Mouse (Mus musculus): Measurements from ENCODE around the gene Ppil4. TPM values are rescaled to one million over a fixed set of nuclear protein-coding genes. Genes with fewer than 3 reads are reported as not detected.

Gene Ppil4
- polyA plus RNA-seq, 2 experiments: 21.3 to 34.7 TPM

DNA sequence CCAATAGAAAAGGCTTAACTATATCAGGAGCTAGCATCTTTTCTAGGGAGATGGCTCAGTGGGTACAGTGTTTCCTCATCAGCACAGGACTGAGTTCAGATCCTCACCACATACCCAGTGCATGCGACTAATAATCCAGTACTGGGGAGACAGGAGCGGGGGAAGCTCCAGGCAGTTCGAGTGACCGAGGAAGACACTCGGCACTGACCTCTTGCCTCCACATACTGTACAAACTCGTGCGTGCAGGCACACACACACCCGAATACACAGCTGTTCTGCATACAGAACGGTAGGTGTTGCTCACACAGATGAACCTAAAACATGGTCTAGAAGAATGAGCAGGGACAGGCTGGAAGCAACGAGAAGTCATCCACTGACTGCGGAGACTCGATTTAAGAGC, 29.3 kb downstream of the Ppil4 start:
- H3K9me3 ChIP-seq (ENCODE audit: control insufficient read depth, low read length): no peaks in the 10 kb centered on the region
- H3K4me2 ChIP-seq (replicated peaks; ENCODE audit: low read depth, low read length, severe bottlenecking): no peak overlapping the region
- 93% methylated on average over 12 of the region's 12 CpGs for WGBS
- H3K4me1 ChIP-seq (ENCODE audit: control insufficient read depth, insufficient read depth, low read length): no peaks in the 10 kb centered on the region
- ATAC-seq (ENCODE audit: low FRiP score, low read depth): no peak
- H3K27ac ChIP-seq (replicated peaks; ENCODE audit: low read depth, low read length): no peak overlapping the region
- no peak overlapping the region for H3K9ac ChIP-seq (ENCODE audit: low read depth, low read length, severe bottlenecking)
- no peak overlapping the region for H3K4me3 ChIP-seq (replicated peaks; ENCODE audit: low read length)
- DNase-seq (ENCODE audit: low spot score): no peak
- H3K36me3 ChIP-seq (ENCODE audit: control insufficient read depth, insufficient read depth, low read length): peaks cover 54% of the 10 kb centered on the region
- H3K27me3 ChIP-seq (ENCODE audit: control insufficient read depth, insufficient read depth, low read length): no peaks in the 10 kb centered on the region
- no peak for TF ChIP-seq POLR2A (IDR thresholded peaks at IDR 0.05; ENCODE audit: borderline replicate concordance, extremely low read depth, insufficient read depth, insufficient read length)

DNA sequence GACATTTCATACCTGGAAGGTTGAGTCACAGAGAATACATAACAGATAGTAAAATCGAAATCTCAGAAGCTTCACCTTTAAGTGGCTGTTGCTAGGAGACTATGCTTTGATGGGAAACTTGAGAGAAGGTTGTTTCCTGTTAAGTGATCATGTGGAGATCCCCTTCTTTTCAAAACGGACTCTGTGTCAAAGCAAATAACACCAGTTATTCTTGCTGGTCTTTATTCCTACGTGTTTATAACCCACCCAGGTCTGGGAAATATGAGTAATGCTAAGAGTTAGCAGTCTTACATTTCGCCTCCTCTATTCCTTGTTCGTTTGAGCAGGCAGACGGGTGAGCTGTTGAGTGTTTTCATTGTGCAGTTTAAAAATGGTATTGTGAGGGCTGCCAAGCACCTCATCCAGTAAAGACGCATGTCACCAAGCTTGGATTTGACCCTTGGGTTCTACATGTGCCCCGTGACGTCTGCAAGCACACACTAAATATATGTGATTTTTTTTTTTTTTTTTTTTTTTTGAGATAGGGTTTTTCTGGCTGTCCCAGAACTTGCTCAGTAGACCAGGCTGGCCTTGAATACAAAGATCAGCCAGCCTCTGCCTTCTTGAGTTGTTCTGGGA, 32.1 kb downstream of the Ppil4 start:
- no peak overlapping the region for H3K27ac ChIP-seq (replicated peaks; ENCODE audit: low read depth, low read length)
- H3K27me3 ChIP-seq (ENCODE audit: control insufficient read depth, insufficient read depth, low read length): no peaks in the 10 kb centered on the region
- H3K9ac ChIP-seq (ENCODE audit: low read depth, low read length, severe bottlenecking): no peak overlapping the region
- WGBS: 67% methylated on average over 9 of the region's 9 CpGs
- no peaks in the 10 kb centered on the region for H3K4me1 ChIP-seq (ENCODE audit: control insufficient read depth, insufficient read depth, low read length)
- no peak overlapping the region for H3K4me3 ChIP-seq (replicated peaks; ENCODE audit: low read length)
- TF ChIP-seq POLR2A (IDR thresholded peaks at IDR 0.05; ENCODE audit: borderline replicate concordance, extremely low read depth, insufficient read depth, insufficient read length): no peak
- DNase-seq (ENCODE audit: low spot score) (peak; percentile 28), ATAC-seq (ENCODE audit: low FRiP score, low read depth) (no peak)
- no peaks in the 10 kb centered on the region for H3K9me3 ChIP-seq (ENCODE audit: control insufficient read depth, low read length)
- H3K4me2 ChIP-seq (replicated peaks; ENCODE audit: low read depth, low read length, severe bottlenecking): no peak overlapping the region
- peaks cover 40% of the 10 kb centered on the region for H3K36me3 ChIP-seq (ENCODE audit: control insufficient read depth, insufficient read depth, low read length)

DNA sequence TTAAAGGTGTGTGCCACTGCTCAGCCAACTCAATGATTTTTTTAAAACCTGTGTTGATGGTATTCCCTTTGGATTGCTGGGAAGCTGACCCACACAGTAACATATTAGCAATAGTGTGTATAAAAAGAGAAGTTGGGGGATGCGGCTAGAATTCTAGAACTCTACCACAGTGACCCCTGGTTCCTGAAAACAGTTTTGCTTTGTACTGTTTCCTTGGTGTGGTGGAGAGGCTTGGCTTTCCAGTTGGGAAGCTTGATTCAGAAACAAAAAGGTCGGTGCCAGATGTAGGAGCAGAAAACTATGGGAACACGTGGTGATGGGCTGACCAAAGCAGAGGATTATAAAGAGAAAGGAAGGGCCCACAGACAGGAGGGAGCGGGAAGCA, 32.6 kb downstream of the Ppil4 start:
- no peak overlapping the region for H3K4me2 ChIP-seq (replicated peaks; ENCODE audit: low read depth, low read length, severe bottlenecking)
- TF ChIP-seq POLR2A (IDR thresholded peaks at IDR 0.05; ENCODE audit: borderline replicate concordance, extremely low read depth, insufficient read depth, insufficient read length): no peak
- H3K27ac ChIP-seq (replicated peaks; ENCODE audit: low read depth, low read length): no peak overlapping the region
- peaks cover 39% of the 10 kb centered on the region for H3K36me3 ChIP-seq (ENCODE audit: control insufficient read depth, insufficient read depth, low read length)
- no peaks in the 10 kb centered on the region for H3K27me3 ChIP-seq (ENCODE audit: control insufficient read depth, insufficient read depth, low read length)
- no peak for DNase-seq (ENCODE audit: low spot score)
- ATAC-seq (ENCODE audit: low FRiP score, low read depth): no peak
- WGBS: 82% methylated on average over 4 of the region's 4 CpGs
- no peak overlapping the region for H3K4me3 ChIP-seq (replicated peaks; ENCODE audit: low read length)
- H3K9me3 ChIP-seq (ENCODE audit: control insufficient read depth, low read length): no peaks in the 10 kb centered on the region
- no peaks in the 10 kb centered on the region for H3K4me1 ChIP-seq (ENCODE audit: control insufficient read depth, insufficient read depth, low read length)
- no peak overlapping the region for H3K9ac ChIP-seq (ENCODE audit: low read depth, low read length, severe bottlenecking)

DNA sequence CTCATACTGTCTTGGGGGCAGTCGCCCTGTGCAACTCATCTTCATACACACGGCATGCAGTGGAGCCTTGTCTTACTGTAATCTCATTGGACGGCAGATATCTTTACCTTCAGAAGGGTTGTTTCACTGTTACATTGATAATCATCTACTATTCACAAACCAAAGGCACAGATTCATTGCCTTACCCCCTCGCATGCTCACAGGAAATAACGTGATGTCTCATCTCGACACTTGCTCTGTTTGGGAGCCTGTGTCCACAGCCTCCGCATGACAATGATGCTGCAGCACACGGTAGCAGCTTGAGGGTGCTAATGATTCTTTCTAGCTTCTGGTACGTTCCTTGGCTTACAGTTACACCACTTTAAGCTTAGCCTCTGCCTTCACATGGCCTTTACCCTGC, 33.4 kb downstream of the Ppil4 start:
- Histone ChIP-seq H3K4me2 (replicated peaks; ENCODE audit: low read depth, low read length, severe bottlenecking) (no peak overlapping the region), H3K27ac (replicated peaks; ENCODE audit: low read depth, low read length) (no peak overlapping the region), H3K9me3 (ENCODE audit: control insufficient read depth, low read length) (no peaks in the 10 kb centered on the region), H3K4me1 (ENCODE audit: control insufficient read depth, insufficient read depth, low read length) (no peaks in the 10 kb centered on the region), H3K27me3 (ENCODE audit: control insufficient read depth, insufficient read depth, low read length) (no peaks in the 10 kb centered on the region), H3K4me3 (replicated peaks; ENCODE audit: low read length) (no peak overlapping the region), H3K36me3 (ENCODE audit: control insufficient read depth, insufficient read depth, low read length) (peaks cover 31% of the 10 kb centered on the region), H3K9ac (ENCODE audit: low read depth, low read length, severe bottlenecking) (no peak overlapping the region)
- TF ChIP-seq POLR2A (IDR thresholded peaks at IDR 0.05; ENCODE audit: borderline replicate concordance, extremely low read depth, insufficient read depth, insufficient read length): no peak
- 93% methylated on average over 9 of the region's 9 CpGs for WGBS
- ATAC-seq (ENCODE audit: low FRiP score, low read depth): no peak
- no peak for DNase-seq (ENCODE audit: low spot score)

DNA sequence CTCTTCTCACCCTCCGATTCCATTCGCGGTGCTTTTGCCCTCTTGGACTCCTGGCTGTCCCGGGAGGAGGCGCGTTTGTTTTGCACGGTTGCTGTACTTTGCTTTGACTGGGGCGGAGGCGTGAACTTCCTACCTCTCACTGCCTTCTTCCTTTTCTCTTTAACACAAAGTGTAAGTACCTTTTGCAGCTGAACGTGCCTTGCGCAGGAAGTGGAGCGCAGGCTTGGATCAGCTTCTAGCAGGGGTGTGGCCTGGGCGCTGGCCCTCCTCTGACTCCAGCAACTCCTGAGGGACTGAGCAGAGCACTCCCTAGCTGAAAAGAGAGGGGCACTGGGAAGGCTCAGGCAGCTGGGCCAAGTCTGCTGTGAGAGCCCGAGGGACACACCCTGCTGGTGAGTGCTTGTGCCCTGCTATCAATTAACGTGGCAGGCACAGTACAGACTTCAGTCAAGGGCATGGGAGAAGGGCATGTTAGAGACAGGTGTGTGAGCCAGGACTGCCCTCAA, 39.5 kb downstream of the Ppil4 start, which contains the start of gene Zc3h12d:
Gene Zc3h12d (plus strand): TSS at position 300 of the 506 bp plus-strand sequence.
- DNase-seq (ENCODE audit: low spot score) (peak; percentile 34), ATAC-seq (ENCODE audit: low FRiP score, low read depth) (peak; percentile 37; the same call in 1 of the 2 replicates)
- H3K27ac ChIP-seq (replicated peaks; ENCODE audit: low read depth, low read length): no peak within 1 kb of the TSS

More for the DNA sequence above, 39.5 kb downstream of the Ppil4 start, which contains the start of gene Zc3h12d:
- WGBS: 6% methylated on average over 15 of the region's 15 CpGs
- Histone ChIP-seq H3K4me2 (replicated peaks; ENCODE audit: low read depth, low read length, severe bottlenecking) (peak within 1 kb of the TSS; percentile 44), H3K27me3 (ENCODE audit: control insufficient read depth, insufficient read depth, low read length) (no peaks in the 10 kb centered on the region), H3K9ac (ENCODE audit: low read depth, low read length, severe bottlenecking) (peak within 1 kb of the TSS; percentile 21), H3K9me3 (ENCODE audit: control insufficient read depth, low read length) (no peaks in the 10 kb centered on the region), H3K4me1 (ENCODE audit: control insufficient read depth, insufficient read depth, low read length) (peaks cover 10% of the 10 kb centered on the region; the same call in 1 of the 2 replicates), H3K4me3 (replicated peaks; ENCODE audit: low read length) (peak within 1 kb of the TSS; percentile 12), H3K36me3 (ENCODE audit: control insufficient read depth, insufficient read depth, low read length) (no peaks in the 10 kb centered on the region)
- no peak for TF ChIP-seq POLR2A (IDR thresholded peaks at IDR 0.05; ENCODE audit: borderline replicate concordance, extremely low read depth, insufficient read depth, insufficient read length)

Data from limb, embryonic 14.5 days (tissue).